Mouse (Mus musculus) lung, embryonic 16.5 days (tissue): ENCODE measurements around the gene Pilrb1. TPM values are rescaled to one million over a fixed set of nuclear protein-coding genes. Genes with fewer than 3 reads are reported as not detected.
A peak's percentile ranks its signal among the peaks of the same experiment; 100 is the strongest.
"Not testable (repeated sequence)": the region's sequence is repeated elsewhere in the genome, so short reads cannot be mapped to it uniquely, and the experiment has no call there.

Experiments
- ATAC-seq: fragments of 200-750 bp; cut with Nextera tagmentation; 2 replicates; pipeline ENCODE4 v1.8.0; 2017; ENCODE audit warnings: low read depth, mild to moderate bottlenecking, moderate library complexity
- H3K27ac ChIP-seq: fragments of 300-500 bp; sonication (generic); 2 replicates; pipeline ENCODE4 v1.5.1; 2014; ENCODE audit warnings: mild to moderate bottlenecking, control low read depth, low read length
- H3K27me3 ChIP-seq: fragments of 300-500 bp; sonication (generic); 2 replicates; pipeline ENCODE4 v1.6.1; 2014; ENCODE audit warnings: low read depth, low read length, mixed read lengths; ENCODE audit not compliant: control insufficient read depth, insufficient read depth
- H3K36me3 ChIP-seq: fragments of 300-500 bp; sonication (generic); 2 replicates; pipeline ENCODE4 v1.6.1; 2014; ENCODE audit warnings: low read length; ENCODE audit not compliant: control insufficient read depth, insufficient read depth
- H3K4me1 ChIP-seq: fragments of 300-500 bp; sonication (generic); replicated peaks from 2 replicates; pipeline ENCODE4 v1.6.1; 2014; ENCODE audit warnings: low read length, mixed read lengths; ENCODE audit not compliant: control insufficient read depth, insufficient read depth
- H3K4me2 ChIP-seq: fragments of 300-500 bp; sonication (generic); 2 replicates; pipeline ENCODE4 v1.6.1; 2014; ENCODE audit warnings: low read depth, low read length, control low read depth
- H3K4me3 ChIP-seq: fragments of 300-500 bp; sonication (generic); 2 replicates; pipeline ENCODE4 v1.5.1; 2014; ENCODE audit warnings: mild to moderate bottlenecking, low read length, control low read depth
- H3K9ac ChIP-seq: fragments of 300-500 bp; sonication (generic); 2 replicates; pipeline ENCODE4 v1.6.1; 2014; ENCODE audit warnings: low read length, control low read depth
- H3K9me3 ChIP-seq: fragments of 300-500 bp; sonication (generic); 2 replicates; pipeline ENCODE4 v1.6.1; 2016; ENCODE audit warnings: low read length; ENCODE audit not compliant: control insufficient read depth
- WGBS: fragments of 180-500 bp; shearing (Covaris S2); extraction: QIAGEN DNeasy Blood & Tissue Kit; methylation state at CpG from one replicate; pipeline ENCODE4 v1.1.7; 2014; 5-methylcytosine and 5-hydroxymethylcytosine counted together
- polyA plus RNA-seq: library from polyadenylated mRNA; unstranded; fragments of >200 nt; fragmentation: Nextera tagmentation; extraction: Ambion mirVana; gene quantifications from 2 replicates; pipeline ENCODE4 v1.2.1, GENCODE M21; 2015

Pilrb1 gene
- polyA plus RNA-seq, 1 experiment from 2014 or later = 1.1 TPM

DNA sequence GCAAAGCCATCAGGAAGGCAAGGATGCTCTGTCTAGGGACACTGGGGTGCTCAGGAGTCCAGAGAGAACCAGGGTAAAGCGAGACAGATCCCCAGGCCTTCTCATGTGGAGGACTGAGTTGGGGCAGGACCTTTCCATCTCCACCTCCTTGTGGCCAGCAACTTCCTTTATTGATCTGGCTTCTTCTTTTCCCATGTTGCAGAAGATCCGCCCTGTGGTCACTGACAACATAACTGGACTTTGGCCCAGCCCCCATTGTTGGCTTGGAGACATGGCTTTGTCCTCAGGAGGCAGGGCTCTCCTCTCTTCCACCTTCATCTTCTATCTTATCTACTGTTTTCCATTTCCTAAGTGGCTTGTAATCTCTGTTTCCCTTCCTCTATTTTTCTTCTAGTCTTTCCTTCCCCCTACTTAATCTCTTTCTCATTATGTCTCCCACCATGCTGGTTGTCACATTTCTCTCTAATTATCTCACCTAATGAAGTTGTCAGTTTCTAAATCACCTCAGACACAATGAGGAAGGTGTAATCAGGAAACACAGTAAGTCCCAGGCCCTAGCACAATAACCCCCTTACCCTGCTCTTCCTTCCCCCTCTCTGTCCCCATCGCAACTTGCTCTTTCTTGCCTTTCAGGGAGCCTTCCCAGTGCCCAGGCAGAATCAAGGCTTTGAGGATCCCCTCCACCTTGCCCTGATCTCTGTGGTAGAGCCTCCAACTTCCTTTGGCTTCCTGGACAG, 13.9 kb upstream of the Pilrb1 start, which contains the start of gene Pilrb2:
Pilrb2 (minus strand) TSS at position 172 of the 737 bp plus-strand sequence.
- H3K27me3 ChIP-seq, H3K9me3 ChIP-seq, H3K9ac ChIP-seq, H3K4me3 ChIP-seq, H3K27ac ChIP-seq, H3K4me2 ChIP-seq, ATAC-seq, H3K36me3 ChIP-seq, H3K4me1 ChIP-seq: not testable (repeated sequence)
- 69% methylated on average over 2 of the region's 3 CpGs for WGBS

DNA sequence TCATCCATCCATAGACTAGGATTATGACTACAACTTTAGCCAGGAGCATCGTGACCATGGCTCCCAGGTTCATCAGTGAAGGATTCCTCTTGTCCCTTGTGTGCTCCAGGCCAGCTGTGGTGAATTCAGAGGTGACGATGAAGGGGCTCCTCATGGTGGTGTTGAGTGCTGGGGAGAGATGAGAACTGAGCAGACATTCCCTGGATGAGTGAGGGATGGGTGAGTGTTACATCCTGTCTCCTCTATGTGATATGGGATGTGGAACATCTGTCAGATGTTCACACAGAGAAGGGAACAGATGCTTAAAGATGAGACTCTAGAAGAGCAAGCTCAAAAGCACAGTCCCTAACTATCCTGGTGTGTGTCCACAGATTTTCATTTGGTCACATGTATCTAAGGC, 10.7 kb upstream of the Pilrb1 start:
- H3K4me2 ChIP-seq, H3K4me3 ChIP-seq, H3K4me1 ChIP-seq, H3K9ac ChIP-seq, H3K27me3 ChIP-seq, H3K9me3 ChIP-seq, H3K36me3 ChIP-seq, H3K27ac ChIP-seq: not testable (repeated sequence)
- peak; percentile 93 for ATAC-seq
- WGBS = 38% methylated on average over 2 of the region's 2 CpGs

DNA sequence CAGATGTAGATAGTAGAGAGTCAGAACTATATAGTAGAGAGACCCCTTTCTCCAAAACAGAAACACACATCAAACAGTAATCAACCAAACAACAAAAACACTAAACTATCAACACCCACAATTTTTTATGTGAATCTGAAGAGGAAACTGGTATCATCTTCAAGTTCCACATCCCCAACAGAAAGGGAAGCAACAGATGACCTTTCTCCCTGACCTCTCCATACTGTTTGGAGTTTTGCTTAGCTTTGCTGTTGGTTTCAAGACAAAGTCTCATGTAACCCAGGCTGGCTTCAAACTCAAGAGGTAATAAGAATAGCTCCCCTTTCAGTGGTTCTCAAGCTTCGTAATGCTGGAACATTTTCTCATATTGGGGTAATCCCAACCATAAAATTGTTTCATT, 6.1 kb upstream of the Pilrb1 start:
- not testable (repeated sequence) for H3K27ac ChIP-seq, H3K27me3 ChIP-seq, H3K9me3 ChIP-seq, H3K36me3 ChIP-seq, H3K4me1 ChIP-seq, H3K4me3 ChIP-seq, H3K4me2 ChIP-seq, ATAC-seq, H3K9ac ChIP-seq
- WGBS = 89% methylated on average over 1 of the region's 1 CpGs

DNA sequence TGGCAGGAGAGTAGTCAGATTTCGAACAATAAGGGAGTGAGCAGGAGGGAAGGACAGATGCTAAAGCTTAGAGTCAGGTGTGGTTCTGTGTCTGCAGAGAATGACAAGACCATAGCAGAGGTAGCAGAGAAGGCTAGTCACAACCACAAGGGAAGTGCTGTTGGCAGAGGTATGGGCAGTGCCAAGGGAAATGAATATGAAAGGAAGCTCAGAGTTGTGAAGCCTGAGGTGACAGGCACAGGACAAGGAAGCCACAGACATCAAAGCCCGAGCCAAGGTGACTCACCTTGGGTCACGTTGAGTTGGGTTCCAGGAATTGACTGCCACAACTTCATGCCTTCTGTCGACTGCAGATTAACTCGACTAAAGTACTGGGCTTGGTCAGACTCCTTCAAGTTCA, 1.0 kb downstream of the Pilrb1 start:
- H3K4me2 ChIP-seq, ATAC-seq, H3K27me3 ChIP-seq, H3K9ac ChIP-seq, H3K27ac ChIP-seq, H3K9me3 ChIP-seq, H3K36me3 ChIP-seq, H3K4me3 ChIP-seq, H3K4me1 ChIP-seq: not testable (repeated sequence)
- 67% methylated on average over 4 of the region's 5 CpGs for WGBS

DNA sequence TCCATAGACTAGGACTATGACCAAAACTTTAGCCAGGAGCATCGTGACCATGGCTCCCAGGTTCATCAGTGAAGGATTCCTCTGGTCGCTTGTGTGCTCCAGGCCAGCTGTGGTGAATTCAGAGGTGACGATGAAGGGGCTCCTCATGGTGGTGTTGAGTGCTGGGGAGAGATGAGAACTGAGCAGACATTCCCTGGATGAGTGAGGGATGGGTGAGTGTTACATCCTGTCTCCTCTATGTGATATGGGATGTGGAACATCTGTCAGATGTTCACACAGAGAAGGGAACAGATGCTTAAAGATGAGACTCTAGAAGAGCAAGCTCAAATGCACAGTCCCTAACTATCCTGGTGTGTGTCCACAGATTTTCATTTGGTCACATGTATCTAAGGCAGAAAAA, 3.0 kb downstream of the Pilrb1 start:
- not testable (repeated sequence) for H3K9ac ChIP-seq, H3K27ac ChIP-seq, H3K4me2 ChIP-seq, H3K9me3 ChIP-seq, H3K36me3 ChIP-seq, H3K27me3 ChIP-seq, H3K4me1 ChIP-seq, H3K4me3 ChIP-seq
- peak; percentile 95 for ATAC-seq
- WGBS = 37% methylated on average over 3 of the region's 3 CpGs

DNA sequence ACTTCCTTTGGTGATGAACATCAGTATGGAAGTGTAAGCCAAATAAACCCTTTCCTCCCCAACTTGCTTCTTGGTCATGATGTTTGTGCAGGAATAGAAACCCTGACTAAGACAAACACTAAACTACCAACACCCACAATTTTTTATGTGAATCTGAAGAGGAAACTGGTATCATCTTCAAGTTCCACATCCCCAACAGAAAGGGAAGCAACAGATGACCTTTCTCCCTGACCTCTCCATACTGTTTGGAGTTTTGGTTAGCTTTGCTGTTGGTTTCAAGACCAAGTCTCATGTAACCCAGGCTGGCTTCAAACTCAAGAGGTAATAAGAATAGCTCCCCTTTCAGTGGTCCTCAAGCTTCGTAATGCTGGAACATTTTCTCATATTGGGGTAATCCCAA, 7.6 kb downstream of the Pilrb1 start:
- not testable (repeated sequence) for H3K9me3 ChIP-seq, H3K4me3 ChIP-seq, H3K36me3 ChIP-seq, H3K4me1 ChIP-seq, H3K27ac ChIP-seq, H3K27me3 ChIP-seq, ATAC-seq, H3K9ac ChIP-seq, H3K4me2 ChIP-seq
- 93% methylated on average over 1 of the region's 1 CpGs for WGBS

DNA sequence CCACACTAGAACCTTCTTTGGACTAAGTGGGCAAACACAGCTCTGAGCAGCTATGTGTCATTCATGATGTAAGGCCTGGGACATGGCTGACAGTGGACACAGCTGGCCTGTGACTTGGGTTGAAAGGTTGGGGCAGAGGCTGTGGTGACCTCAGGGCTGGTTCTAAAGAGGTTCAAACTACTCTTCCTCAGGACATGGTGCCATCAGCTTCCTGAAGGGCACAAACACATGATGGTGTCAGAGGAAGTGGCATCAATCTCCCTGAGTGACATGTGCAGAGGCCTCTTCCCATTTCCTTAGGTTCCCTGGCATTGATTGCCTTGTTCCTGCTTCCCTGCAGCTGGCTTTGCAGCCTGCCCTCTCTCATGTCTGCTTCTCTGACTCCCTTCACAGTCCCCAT, 20.8 kb downstream of the Pilrb1 start:
- not testable (repeated sequence) for H3K4me3 ChIP-seq, H3K9ac ChIP-seq, ATAC-seq, H3K4me1 ChIP-seq, H3K27ac ChIP-seq, H3K4me2 ChIP-seq, H3K36me3 ChIP-seq, H3K9me3 ChIP-seq, H3K27me3 ChIP-seq

DNA sequence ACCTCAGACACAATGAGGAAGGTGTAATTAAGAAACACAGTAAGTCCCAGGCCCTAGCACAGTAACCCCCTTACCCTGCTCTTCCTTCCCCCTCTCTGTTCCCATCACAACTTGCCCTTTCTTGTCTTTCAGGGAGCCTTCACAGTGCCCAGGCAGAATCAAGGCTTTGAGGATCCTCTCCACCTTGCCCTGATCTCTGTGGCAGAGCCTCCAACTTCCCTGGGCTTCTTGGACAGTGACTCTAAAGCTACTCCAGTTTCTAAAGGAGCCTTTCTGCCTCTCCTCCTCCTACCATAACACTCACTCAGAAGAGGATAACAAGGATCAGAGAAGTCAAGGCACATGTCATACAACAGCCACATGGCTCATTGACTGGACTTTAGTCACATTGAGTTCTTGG, 21.3 kb downstream of the Pilrb1 start:
- Histone ChIP-seq H3K4me1 (no peaks in the 10 kb centered on the region), H3K9ac (no peak overlapping the region), H3K27me3 (no peaks in the 10 kb centered on the region), H3K4me3 (no peak overlapping the region), H3K9me3 (no peaks in the 10 kb centered on the region), H3K4me2 (no peak overlapping the region), H3K27ac (no peak overlapping the region), H3K36me3 (no peaks in the 10 kb centered on the region)
- ATAC-seq = no peak

DNA sequence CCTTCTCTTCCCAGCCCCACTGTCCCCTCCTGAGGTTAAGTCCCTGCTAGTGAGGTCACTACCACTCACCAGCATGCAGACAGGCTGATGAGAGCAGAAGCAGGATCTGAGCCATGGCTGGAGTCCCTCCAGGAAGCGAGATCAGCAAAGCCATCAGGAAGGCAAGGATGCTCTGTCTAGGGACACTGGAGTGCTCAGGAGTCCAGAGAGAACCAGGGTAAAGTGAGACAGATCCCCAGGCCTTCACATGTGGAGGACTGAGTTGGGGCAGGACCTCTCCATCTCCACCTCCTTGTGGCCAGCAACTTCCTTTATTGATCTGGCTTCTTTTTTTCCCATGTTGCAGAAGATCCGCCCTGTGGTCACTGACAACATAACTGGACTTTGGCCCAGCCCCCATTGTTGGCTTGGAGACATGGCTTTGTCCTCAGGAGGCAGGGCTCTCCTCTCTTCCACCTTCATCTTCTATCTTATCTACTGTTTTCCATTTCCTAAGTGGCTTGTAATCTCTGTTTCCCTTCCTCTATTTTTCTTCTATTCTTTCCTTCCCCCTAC, 21.9 kb downstream of the Pilrb1 start, which contains the start of gene Pilra:
Pilra (minus strand) TSS at position 316 of the 555 bp plus-strand sequence.
- not testable (repeated sequence) for H3K36me3 ChIP-seq, H3K9me3 ChIP-seq, H3K4me2 ChIP-seq, H3K27ac ChIP-seq, ATAC-seq, H3K9ac ChIP-seq, H3K4me3 ChIP-seq, H3K27me3 ChIP-seq, H3K4me1 ChIP-seq
- 65% methylated on average over 2 of the region's 2 CpGs for WGBS
